Mouse (Mus musculus): ENCODE data around the gene P2ry2.

DNA sequence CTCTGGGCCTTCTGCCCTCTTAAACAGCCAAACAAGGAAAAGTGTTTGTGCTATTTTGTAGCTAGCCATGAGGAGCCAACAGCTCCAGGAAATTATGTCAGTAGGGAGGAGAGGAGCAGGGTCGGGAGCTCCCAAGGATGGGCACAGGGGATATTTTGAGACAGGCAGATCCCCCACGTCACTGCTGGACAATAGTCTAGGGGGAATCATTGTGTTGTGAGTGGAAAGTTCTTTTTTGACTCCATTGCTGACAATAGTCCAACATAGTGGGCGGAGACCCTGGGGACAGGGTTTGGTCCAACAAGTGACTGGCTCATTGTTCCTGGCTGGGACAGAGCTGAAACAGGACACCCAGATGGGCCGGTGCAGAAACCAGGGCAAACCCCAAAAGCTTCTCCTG lies 19.5 kb downstream of the P2ry2 start:
- TF ChIP-seq CTCF (IDR thresholded peaks at IDR 0.05; ENCODE audit: borderline replicate concordance, insufficient read depth, low read depth, low read length) (no peak), POLR2A (IDR thresholded peaks at IDR 0.05; ENCODE audit: borderline replicate concordance, insufficient read depth, low read length) (no peak)

Measured in cerebellum, adult 2 months (tissue).